ENCODE assay signal across 32 mouse cellular contexts in the genomic region with DNA sequence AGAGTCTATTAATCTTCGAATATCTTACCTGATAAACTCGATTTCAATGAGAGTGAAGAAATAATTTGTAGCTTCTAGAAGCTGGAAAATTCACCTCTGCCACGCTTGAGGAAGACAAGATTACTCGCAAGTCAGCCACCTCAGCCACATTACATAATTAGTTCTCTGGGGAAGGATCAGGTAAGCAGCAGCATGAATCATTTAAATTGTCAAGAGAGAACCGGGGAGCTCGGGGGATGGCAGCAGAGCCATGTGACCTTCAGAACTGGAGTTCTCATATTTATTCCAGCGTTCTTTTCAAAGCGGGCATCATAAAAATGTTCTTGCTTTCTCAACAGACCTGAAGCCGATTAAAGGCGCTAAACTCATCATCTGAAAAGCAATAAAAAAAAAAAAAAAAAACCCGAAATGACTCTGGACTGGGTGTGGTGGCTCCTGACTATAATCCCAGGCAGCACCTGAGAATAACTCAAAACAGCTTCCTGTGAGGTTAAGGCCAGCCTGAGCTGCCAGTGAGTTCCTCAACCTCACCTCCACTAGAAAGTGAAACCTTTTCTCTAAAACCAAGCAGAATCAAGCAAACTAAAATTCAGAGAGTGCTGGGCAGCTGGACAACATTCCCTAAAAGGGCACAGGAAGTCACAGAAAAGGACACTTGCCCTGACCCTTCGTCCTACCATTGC. TPM values are rescaled to one million over a fixed set of nuclear protein-coding genes. Genes with fewer than 3 reads are reported as not detected.
DNase-seq lines count a peak whose midpoint lies in the region; ATAC-seq and TF ChIP-seq lines count a peak whose summit lies in the region.
"Had no signal": no experiment of that assay in that cellular context is flagged by ENCODE, and none has a peak within 500 bp of the region (broad histone marks: within the 10 kb centered on the region; RNA-seq: fewer than 3 reads in every experiment).

No protein-coding gene starts in this region.

- no peak for TF ChIP-seq CTCF in cerebellum, adult 2 months (IDR thresholded peaks at IDR 0.05; ENCODE audit: borderline replicate concordance, insufficient read depth, low read depth, low read length)

- DNase-seq in cerebellum, adult 2 months = peak; percentile 9 to 30
- DNase-seq in cerebellum, adult 11 months = no peak
- DNase-seq in liver, embryonic 11.5 days (ENCODE audit: low spot score) = peak; percentile 15
- DNase-seq in ovary, adult 18-20 months (ENCODE audit: low spot score) = no peak
- DNase-seq in adrenal gland, adult 8-10 months = no peak
- DNase-seq: adrenal gland, postnatal 14 days; cerebellum, postnatal 10 days; gastrocnemius, postnatal 10 days; kidney, adult 2 months; kidney, postnatal 36 days; liver, postnatal 0 days; lung, postnatal 10 days; right cerebral cortex, postnatal 4 days; thymus, adult 2 months; thymus, postnatal 36 days had no signal

- H3K27ac ChIP-seq in cerebellum, adult 2 months (ENCODE audit: insufficient read depth, low read length) = no peak overlapping the region
- no peak overlapping the region for H3K27ac ChIP-seq in liver, embryonic 11.5 days (ENCODE audit: low read depth, low read length)
- no peak overlapping the region for H3K27ac ChIP-seq in liver, embryonic 12.5 days
- H3K27ac ChIP-seq in intestine, embryonic 15.5 days = no peak overlapping the region
- H3K27ac ChIP-seq: forebrain, embryonic 13.5 days; heart, embryonic 10.5 days; heart, embryonic 15.5 days; hindbrain, embryonic 13.5 days; layer of hippocampus, adult 2 months; left cerebral cortex, adult 2 months; limb, embryonic 12.5 days; macrophage; midbrain, embryonic 15.5 days; neural tube, embryonic 15.5 days; stomach, postnatal 0 days had no signal

- WGBS in cerebellum, adult 2 months = 70% methylated on average over 12 of the region's 12 CpGs
- 70% methylated on average over 12 of the region's 12 CpGs for WGBS in liver, embryonic 11.5 days
- 64% methylated on average over 12 of the region's 12 CpGs for WGBS in liver, embryonic 12.5 days (ENCODE audit: insufficient replicate concordance)
- 52% methylated on average over 12 of the region's 12 CpGs for WGBS in intestine, embryonic 15.5 days

- H3K9me3 ChIP-seq in liver, embryonic 11.5 days (ENCODE audit: control insufficient read depth, low read length) = no peaks in the 10 kb centered on the region
- H3K9me3 ChIP-seq in liver, embryonic 12.5 days (replicated peaks) = no peaks in the 10 kb centered on the region
- no peaks in the 10 kb centered on the region for H3K9me3 ChIP-seq in intestine, embryonic 15.5 days
- H3K9me3 ChIP-seq: forebrain, embryonic 13.5 days; heart, embryonic 10.5 days; heart, embryonic 15.5 days; hindbrain, embryonic 13.5 days; limb, embryonic 12.5 days; midbrain, embryonic 15.5 days; neural tube, embryonic 15.5 days had no signal

- no peaks in the 10 kb centered on the region for H3K36me3 ChIP-seq in liver, embryonic 11.5 days (ENCODE audit: control insufficient read depth, insufficient read depth, low read length)
- H3K36me3 ChIP-seq in liver, embryonic 12.5 days = no peaks in the 10 kb centered on the region
- H3K36me3 ChIP-seq in intestine, embryonic 15.5 days = no peaks in the 10 kb centered on the region
- H3K36me3 ChIP-seq: heart, embryonic 10.5 days; heart, embryonic 15.5 days; hindbrain, embryonic 13.5 days; limb, embryonic 12.5 days; midbrain, embryonic 15.5 days; neural tube, embryonic 15.5 days had no signal

- no peak for TF ChIP-seq POLR2A in cerebellum, adult 2 months (IDR thresholded peaks at IDR 0.05; ENCODE audit: borderline replicate concordance, insufficient read depth, low read length)

- no peaks in the 10 kb centered on the region for H3K27me3 ChIP-seq in cerebellum, adult 2 months (ENCODE audit: control insufficient read depth, insufficient read depth, low read length)
- H3K27me3 ChIP-seq in liver, embryonic 11.5 days (replicated peaks; ENCODE audit: control insufficient read depth, insufficient read depth, low read length) = no peaks in the 10 kb centered on the region
- H3K27me3 ChIP-seq in liver, embryonic 12.5 days (replicated peaks) = no peaks in the 10 kb centered on the region
- no peaks in the 10 kb centered on the region for H3K27me3 ChIP-seq in intestine, embryonic 15.5 days (replicated peaks)
- H3K27me3 ChIP-seq: CH12.LX; forebrain, embryonic 13.5 days; heart, embryonic 15.5 days; hindbrain, embryonic 13.5 days; limb, embryonic 12.5 days; midbrain, embryonic 15.5 days; neural tube, embryonic 15.5 days had no signal

- no peak overlapping the region for H3K4me2 ChIP-seq in liver, embryonic 11.5 days
- no peak overlapping the region for H3K4me2 ChIP-seq in liver, embryonic 12.5 days
- H3K4me2 ChIP-seq in intestine, embryonic 15.5 days (replicated peaks) = no peak overlapping the region
- H3K4me2 ChIP-seq: forebrain, embryonic 13.5 days; heart, embryonic 15.5 days; hindbrain, embryonic 13.5 days; limb, embryonic 12.5 days; midbrain, embryonic 15.5 days; neural tube, embryonic 15.5 days had no signal

- no peaks in the 10 kb centered on the region for H3K4me1 ChIP-seq in cerebellum, adult 2 months (ENCODE audit: control insufficient read depth, insufficient read depth, low read length)
- no peaks in the 10 kb centered on the region for H3K4me1 ChIP-seq in liver, embryonic 11.5 days (replicated peaks; ENCODE audit: control insufficient read depth, insufficient read depth, low read length)
- no peaks in the 10 kb centered on the region for H3K4me1 ChIP-seq in liver, embryonic 12.5 days
- H3K4me1 ChIP-seq in intestine, embryonic 15.5 days (replicated peaks) = no peaks in the 10 kb centered on the region
- H3K4me1 ChIP-seq: forebrain, embryonic 13.5 days; heart, embryonic 10.5 days; heart, embryonic 15.5 days; limb, embryonic 12.5 days had no signal

- H3K4me3 ChIP-seq in cerebellum, adult 2 months (replicated peaks; ENCODE audit: insufficient read depth, low read depth, low read length) = no peak overlapping the region
- no peak overlapping the region for H3K4me3 ChIP-seq in liver, embryonic 11.5 days (ENCODE audit: low read depth, low read length)
- no peak overlapping the region for H3K4me3 ChIP-seq in liver, embryonic 12.5 days
- no peak overlapping the region for H3K4me3 ChIP-seq in intestine, embryonic 15.5 days (replicated peaks)
- H3K4me3 ChIP-seq: forebrain, embryonic 13.5 days; heart, embryonic 10.5 days; heart, embryonic 15.5 days; hindbrain, embryonic 13.5 days; layer of hippocampus, adult 2 months; left cerebral cortex, adult 2 months; limb, embryonic 12.5 days; midbrain, embryonic 15.5 days; neural tube, embryonic 15.5 days had no signal

- ATAC-seq in liver, embryonic 11.5 days (replicated peaks; ENCODE audit: low FRiP score) = no peak
- no peak for ATAC-seq in liver, embryonic 12.5 days
- ATAC-seq in common myeloid progenitor, adult 5-6 weeks (replicated peaks; ENCODE audit: low read depth, poor library complexity, severe bottlenecking) = 0 out of 2 replicates have a peak, but pooled peaks have one; percentile 18
- ATAC-seq in intestine, embryonic 15.5 days = peak; percentile 71
- ATAC-seq: forebrain, embryonic 13.5 days; liver, postnatal 0 days; midbrain, embryonic 15.5 days had no signal

- no peak overlapping the region for H3K9ac ChIP-seq in liver, embryonic 11.5 days (ENCODE audit: low read depth, low read length)
- H3K9ac ChIP-seq in liver, embryonic 12.5 days = no peak overlapping the region
- no peak overlapping the region for H3K9ac ChIP-seq in intestine, embryonic 15.5 days
- H3K9ac ChIP-seq: forebrain, embryonic 13.5 days; heart, embryonic 15.5 days; hindbrain, embryonic 13.5 days; limb, embryonic 12.5 days; liver, postnatal 0 days; midbrain, embryonic 15.5 days; neural tube, embryonic 15.5 days had no signal

RNA-seq across cellular contexts. Expression of a gene that starts 24.3 kb away (rescaled TPM):
- 18.2 and 19.9 TPM in 2 replicates for polyA plus RNA-seq in cerebellum, adult 2 months (2012; rRNA removed)
- polyA plus RNA-seq in liver, embryonic 11.5 days (2014; fragmentation: Nextera tagmentation; extraction: Ambion mirVana) = 0.43 and 0.44 TPM in 2 replicates
- 0.33 and 0.35 TPM in 2 replicates for polyA plus RNA-seq in liver, embryonic 12.5 days (2016; fragmentation: Nextera tagmentation; extraction: Ambion mirVana)
- 0.27 TPM in 1 of 2 replicates, not detected in the other for total RNA-seq in common myeloid progenitor, adult 5-6 weeks (2017)
- polyA plus RNA-seq in intestine, embryonic 15.5 days (2015; fragmentation: Nextera tagmentation; extraction: Ambion mirVana) = 1.1 and 1.2 TPM in 2 replicates
- 1 to 10 TPM; 2.9 to 5.0 (median 3.5) TPM for total RNA-seq in adrenal gland, adult 8-10 months (2022)
- total RNA-seq: CH12.LX; granulocyte monocyte progenitor cell, adult 5-6 weeks; megakaryocyte-erythroid progenitor cell, adult 5-6 weeks had no signal
- polyA plus RNA-seq: macrophage had no signal

Comparison
In these comparisons a context has a peak if more than half of its experiments do, and no peak if none do; other contexts are left out.
1. DNase-seq: peak in cerebellum, adult 2 months (2 of 2) and liver, embryonic 11.5 days (single experiment); none in cerebellum, adult 11 months (single experiment), ovary, adult 18-20 months (single experiment) and adrenal gland, adult 8-10 months (single experiment).
2. ATAC-seq: peak in common myeloid progenitor, adult 5-6 weeks (single experiment) and intestine, embryonic 15.5 days (single experiment); none in liver, embryonic 11.5 days (single experiment) and liver, embryonic 12.5 days (single experiment).